Mouse (Mus musculus) cerebellum, adult 9-11 months (tissue): ENCODE results near the gene Adam20.
"Not testable (repeated sequence)": the region's sequence is repeated elsewhere in the genome, so short reads cannot be mapped to it uniquely, and the experiment has no call there.

Source experiments
- DNase-seq: peaks from one replicate; pipeline ENCODE4 v3.0.0; 2022

Adam20 gene

GRCm38 (mm10) chr8:40792973-40793372 lies at the start of gene Adam20:
TSS of gene Adam20 (plus strand) at chr8:40793273.
- DNase-seq: not testable (repeated sequence)

GRCm38 (mm10) chr8:40751908-40752307 lies 41.2 kb upstream of the Adam20 start, which contains the start of gene Adam25:
TSS of gene Adam25 (plus strand) at chr8:40752208.
- not testable (repeated sequence) for DNase-seq

GRCm38 (mm10) chr8:40783320-40783719 lies 9.8 kb upstream of the Adam20 start:
- no peak for DNase-seq

- no peak for DNase-seq
Measured at GRCm38 (mm10) chr8:40803379-40804079, 10.5 kb downstream of the Adam20 start.
